Mouse (Mus musculus) monocyte, adult 5-6 weeks (primary cell): ENCODE results near the gene Klf12. TPM values are rescaled to one million over a fixed set of nuclear protein-coding genes. Genes with fewer than 3 reads are reported as not detected.

ENCODE experiments used
- ATAC-seq: fragments of 153-309, 156-312 bp; replicated peaks from 2 replicates; pipeline ENCODE4 v1.8.0; 2017; ENCODE audit warnings: mild to moderate bottlenecking; ENCODE audit not compliant: low TSS enrichment, insufficient number of reproducible peaks, severe bottlenecking, poor library complexity, low FRiP score
- total RNA-seq: library from RNA; stranded (forward); fragments of 200-1000, 200-491, 200-594 nt; gene quantifications from 3 replicates; pipeline ENCODE4 v1.2.3, GENCODE M21; 2017

Klf12 gene
- total RNA-seq, 1 experiment from 2014 or later: 2.5 TPM

DNA sequence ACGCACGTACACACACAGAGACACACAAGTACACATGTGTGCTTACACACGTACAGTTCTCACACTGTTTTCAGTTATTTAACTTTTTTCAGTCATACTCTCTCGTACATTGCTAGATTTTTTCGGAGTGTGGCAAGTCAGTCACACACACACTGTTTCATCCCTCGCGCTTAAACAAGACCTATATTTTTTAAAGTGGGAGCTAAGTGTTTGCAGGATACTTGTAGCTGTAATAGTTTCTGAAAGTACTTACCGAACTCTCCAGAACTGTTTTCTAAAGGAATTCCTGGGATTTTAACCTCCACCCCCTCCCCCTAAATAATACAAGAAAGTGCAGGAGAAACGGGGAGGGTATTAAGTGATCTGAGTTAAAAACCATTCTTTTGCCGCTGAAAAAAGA is 434.1 kb downstream of the Klf12 start:
- ATAC-seq: no peak

DNA sequence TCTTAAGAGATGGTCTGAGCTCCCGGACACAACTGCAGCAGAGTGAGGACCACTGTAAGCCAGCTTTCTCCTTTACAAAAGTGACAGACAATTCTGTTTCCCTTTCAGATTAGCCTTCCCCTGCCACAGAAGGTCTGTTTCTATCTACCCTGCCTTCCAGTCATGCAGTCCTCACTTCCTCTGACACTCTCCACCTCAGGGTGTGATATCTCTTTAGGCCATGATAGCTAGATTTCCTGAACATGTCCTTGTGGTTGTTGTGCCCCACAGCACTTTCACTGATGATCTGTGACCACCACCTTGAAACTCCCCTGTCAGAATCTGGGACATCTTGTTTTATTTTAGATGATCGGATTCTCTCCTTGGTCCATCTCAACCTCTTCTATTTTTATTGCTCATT is 437.0 kb downstream of the Klf12 start:
- ATAC-seq: no peak

DNA sequence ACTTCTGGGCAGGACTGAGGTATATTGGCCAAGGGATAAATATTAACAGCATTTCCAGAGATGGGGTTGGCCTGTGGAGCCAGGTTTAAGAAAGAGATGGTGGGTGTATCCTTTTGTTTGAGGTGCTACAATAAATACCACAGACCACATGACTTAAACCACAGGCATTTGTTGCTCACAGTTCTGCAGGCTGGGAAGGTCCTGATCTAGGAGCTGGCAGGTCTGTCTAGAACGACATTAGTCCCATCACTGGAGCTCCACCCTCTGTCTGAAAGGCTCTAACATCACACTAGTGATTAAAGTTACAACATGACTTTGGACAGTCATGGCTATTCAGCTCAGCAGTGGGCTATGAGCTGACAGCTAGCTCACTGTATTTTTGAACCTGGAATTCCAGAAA is 457.8 kb downstream of the Klf12 start:
- ATAC-seq: no peak
